Mouse (Mus musculus) heart, adult 2 months (tissue): ENCODE data around the gene Myh3. TPM values are rescaled to one million over a fixed set of nuclear protein-coding genes. Genes with fewer than 3 reads are reported as not detected.
A peak's percentile ranks its signal among the peaks of the same experiment; 100 is the strongest.
"Not testable (repeated sequence)": the region's sequence is repeated elsewhere in the genome, so short reads cannot be mapped to it uniquely, and the experiment has no call there.

Experiments used
- DNase-seq, 2 experiments: peaks; one replicate each; pipeline ENCODE4 v3.0.0; 2021
- H3K27ac ChIP-seq: fragments of 200-600 bp; 2 replicates; pipeline ENCODE4 v1.8.1; 2022
- H3K27me3 ChIP-seq: fragments of 200-500 bp; 2 replicates; pipeline ENCODE4 v1.6.1; 2012; ENCODE audit warnings: mild to moderate bottlenecking, low read length, inconsistent platforms, mixed read lengths; ENCODE audit not compliant: control insufficient read depth, insufficient read depth
- H3K36me3 ChIP-seq: fragments of 200-500 bp; 2 replicates; pipeline ENCODE4 v1.6.1; 2012; ENCODE audit warnings: low read length, inconsistent platforms; ENCODE audit not compliant: control insufficient read depth, insufficient read depth
- H3K4me1 ChIP-seq: fragments of 200-500 bp; 2 replicates; pipeline ENCODE4 v1.6.1; 2011; ENCODE audit warnings: low read length; ENCODE audit not compliant: control insufficient read depth, insufficient read depth
- H3K4me3 ChIP-seq: fragments of 200-600 bp; 2 replicates; pipeline ENCODE4 v1.8.1; 2022
- H3K79me2 ChIP-seq: fragments of 200-500 bp; replicated peaks from 2 replicates; pipeline ENCODE4 v1.6.1; 2012; ENCODE audit warnings: mild to moderate bottlenecking, inconsistent platforms, low read length, moderate library complexity, mixed read lengths; ENCODE audit not compliant: control insufficient read depth, insufficient read depth
- H3K9ac ChIP-seq: fragments of 200-500 bp; 2 replicates; pipeline ENCODE4 v1.6.1; 2012; ENCODE audit warnings: low read depth, mild to moderate bottlenecking, control low read depth, inconsistent platforms, low read length, mixed read lengths
- CTCF ChIP-seq: fragments of 200-600 bp; IDR thresholded peaks from 2 replicates; pipeline ENCODE4 v1.8.1; 2022; ENCODE audit warnings: antibody characterized with exemption, mild to moderate bottlenecking, moderate library complexity
- EP300 ChIP-seq: fragments of 200-500 bp; IDR thresholded peaks from 2 replicates; pipeline ENCODE4 v1.6.1; 2011; ENCODE audit warnings: low read depth, low read length, control low read depth; ENCODE audit not compliant: insufficient read depth
- POLR2A ChIP-seq: fragments of 200-500 bp; IDR thresholded peaks from 2 replicates; pipeline ENCODE4 v1.6.1; 2011; ENCODE audit warnings: mild to moderate bottlenecking, low read depth, low read length, control low read depth; ENCODE audit not compliant: insufficient read depth
- WGBS: fragments of 180-500 bp; shearing (Covaris S2); methylation state at CpG from one replicate; pipeline ENCODE4 v1.1.7; 2018; 5-methylcytosine and 5-hydroxymethylcytosine counted together
- intact Hi-C: fragments of 180-260 bp; cut with DNase I; formaldehyde crosslinking; loops from one replicate; pipeline ENCODE4 v1.15.1; 2025
- polyA plus RNA-seq: library from polyadenylated mRNA; depleted of rRNA; stranded (reverse); fragments of >200 nt; gene quantifications from 2 replicates; pipeline ENCODE4 v1.2.3, GENCODE M21; 2012
- total RNA-seq, 2 experiments: library from RNA; stranded (reverse); gene quantifications; 2 replicates each; pipeline ENCODE4 v1.2.3; 2021

Gene Myh3
- total and polyA plus RNA-seq, 3 experiments = not detected

DNA sequence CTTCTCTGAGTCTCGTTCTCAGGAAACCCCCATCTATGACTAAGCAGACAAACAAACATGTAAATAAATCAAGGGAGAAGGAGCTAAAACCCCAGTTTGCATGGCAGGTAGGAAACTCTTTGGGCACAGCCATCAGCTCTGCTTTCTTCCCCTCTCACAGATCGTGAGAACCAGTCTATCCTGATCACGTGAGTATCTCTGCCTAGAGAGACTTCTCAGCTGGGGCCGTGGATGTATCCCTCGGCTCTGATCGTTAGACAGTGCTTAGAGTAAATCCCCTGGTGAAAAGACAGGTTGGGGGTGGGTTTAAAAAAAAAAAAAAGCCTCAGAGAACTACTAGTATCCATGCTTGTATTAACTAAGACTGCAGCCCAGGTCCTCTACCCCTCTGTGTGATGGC is 5.1 kb downstream of the Myh3 start:
- TF ChIP-seq POLR2A (no peak), CTCF (no peak), EP300 (no peak)
- intact Hi-C loops = no loop called here
- Histone ChIP-seq H3K79me2 (no peaks in the 10 kb centered on the region), H3K4me1 (no peaks in the 10 kb centered on the region; the same call in 1 of the 2 replicates), H3K4me3 (no peak overlapping the region), H3K27ac (no peak overlapping the region), H3K36me3 (no peaks in the 10 kb centered on the region), H3K27me3 (peaks cover 3% of the 10 kb centered on the region; the same call in 1 of the 2 replicates), H3K9ac (no peak overlapping the region)
- WGBS = 70% methylated on average over 6 of the region's 6 CpGs
- DNase-seq = no peak

DNA sequence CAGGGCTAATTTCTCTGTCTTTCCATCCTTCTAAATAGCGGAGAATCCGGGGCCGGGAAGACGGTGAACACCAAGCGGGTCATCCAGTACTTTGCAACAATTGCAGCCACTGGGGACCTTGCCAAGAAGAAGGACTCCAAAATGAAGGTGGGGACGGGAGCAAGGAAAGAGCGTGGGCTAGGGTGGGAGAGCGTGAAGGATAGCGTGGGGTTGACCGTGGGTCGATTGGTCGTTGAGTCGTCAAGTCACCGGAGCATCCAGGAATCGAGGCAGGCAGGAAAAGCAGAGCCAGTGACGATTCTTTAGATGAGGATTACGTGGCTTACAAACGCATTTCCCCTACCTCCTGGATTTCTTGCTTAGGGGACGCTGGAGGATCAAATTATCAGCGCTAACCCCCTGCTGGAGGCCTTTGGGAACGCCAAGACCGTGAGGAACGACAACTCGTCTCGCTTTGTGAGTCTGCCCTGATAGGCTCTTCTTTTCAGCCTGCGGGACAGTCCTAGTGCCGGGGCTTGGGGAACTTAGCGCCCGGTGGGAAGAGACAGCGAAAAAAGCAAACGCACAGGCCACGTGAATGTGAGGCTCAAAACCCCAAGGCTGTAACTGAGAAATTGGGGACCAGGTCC is 5.7 kb downstream of the Myh3 start:
- WGBS = 40% methylated on average over 32 of the region's 32 CpGs
- intact Hi-C loops = loop anchor here (2.0 kb wide), 1 partner anchor 31 kb away; the partner anchor contains the start of genes Adprm and Sco1
- Histone ChIP-seq H3K9ac (no peak overlapping the region), H3K79me2 (no peaks in the 10 kb centered on the region), H3K36me3 (no peaks in the 10 kb centered on the region), H3K4me3 (no peak overlapping the region), H3K4me1 (no peaks in the 10 kb centered on the region; the same call in 1 of the 2 replicates), H3K27ac (no peak overlapping the region), H3K27me3 (peaks cover 3% of the 10 kb centered on the region; the same call in 1 of the 2 replicates)
- DNase-seq = no peak
- TF ChIP-seq POLR2A = no peak
- no peak for TF ChIP-seq EP300
- TF ChIP-seq CTCF = no peak

DNA sequence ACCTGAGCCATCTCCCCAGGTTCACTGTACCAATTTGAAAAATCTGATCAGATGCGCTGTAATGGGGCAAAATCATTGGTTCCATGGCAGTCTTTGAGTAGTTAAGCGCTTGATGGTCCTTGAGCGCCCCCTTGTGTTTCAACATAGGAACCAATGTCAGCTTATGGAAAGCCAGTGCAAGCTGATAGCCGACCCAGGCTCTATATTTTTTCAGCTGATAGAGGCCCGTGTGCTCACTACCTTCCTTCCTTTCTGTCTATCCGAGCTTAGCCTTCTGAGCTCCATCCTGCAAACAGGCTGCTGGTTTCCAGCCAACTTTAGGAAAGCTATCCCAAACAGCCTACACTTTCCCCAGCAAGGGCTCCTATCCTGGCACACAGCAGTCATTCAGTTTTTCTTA is 7.4 kb downstream of the Myh3 start:
- H3K27me3 ChIP-seq = peaks cover 3% of the 10 kb centered on the region; the same call in 1 of the 2 replicates
- no peaks in the 10 kb centered on the region for H3K4me1 ChIP-seq
- no peaks in the 10 kb centered on the region for H3K36me3 ChIP-seq
- no peak overlapping the region for H3K9ac ChIP-seq
- no peak for TF ChIP-seq EP300
- TF ChIP-seq CTCF = peak; percentile 91
- no peaks in the 10 kb centered on the region for H3K79me2 ChIP-seq
- DNase-seq = peak; percentile 51 to 57
- intact Hi-C loops = loop anchor here (1.0 to 2.0 kb wide), 2 partner anchors 33 to 61 kb away; partner anchors contain the start of genes Adprm and Sco1
- 2% methylated on average over 6 of the region's 6 CpGs for WGBS
- H3K4me3 ChIP-seq = no peak overlapping the region
- H3K27ac ChIP-seq = no peak overlapping the region

GRCm38 (mm10) chr11:67086467-67087164 is 8.5 kb downstream of the Myh3 start:
- Histone ChIP-seq H3K27ac (no peak overlapping the region), H3K79me2 (no peaks in the 10 kb centered on the region), H3K9ac (no peak overlapping the region), H3K27me3 (peaks cover 3% of the 10 kb centered on the region; the same call in 1 of the 2 replicates), H3K4me3 (no peak overlapping the region), H3K4me1 (no peaks in the 10 kb centered on the region), H3K36me3 (no peaks in the 10 kb centered on the region)
- TF ChIP-seq EP300 = no peak
- TF ChIP-seq POLR2A = no peak
- no peak for TF ChIP-seq CTCF
- intact Hi-C loops = no loop called here
- no peak for DNase-seq
- WGBS = 51% methylated on average over 9 of the region's 9 CpGs

GRCm38 (mm10) chr11:67087225-67087624 is 9.1 kb downstream of the Myh3 start:
- DNase-seq = no peak
- no peak overlapping the region for H3K9ac ChIP-seq
- no peak for TF ChIP-seq EP300
- no peak for TF ChIP-seq CTCF
- no peak for TF ChIP-seq POLR2A
- no peaks in the 10 kb centered on the region for H3K36me3 ChIP-seq
- H3K79me2 ChIP-seq = no peaks in the 10 kb centered on the region
- H3K27me3 ChIP-seq = peaks cover 3% of the 10 kb centered on the region; the same call in 1 of the 2 replicates
- intact Hi-C loops = no loop called here
- WGBS = 82% methylated on average over 12 of the region's 12 CpGs
- no peak overlapping the region for H3K4me3 ChIP-seq
- no peaks in the 10 kb centered on the region for H3K4me1 ChIP-seq
- H3K27ac ChIP-seq = no peak overlapping the region

DNA sequence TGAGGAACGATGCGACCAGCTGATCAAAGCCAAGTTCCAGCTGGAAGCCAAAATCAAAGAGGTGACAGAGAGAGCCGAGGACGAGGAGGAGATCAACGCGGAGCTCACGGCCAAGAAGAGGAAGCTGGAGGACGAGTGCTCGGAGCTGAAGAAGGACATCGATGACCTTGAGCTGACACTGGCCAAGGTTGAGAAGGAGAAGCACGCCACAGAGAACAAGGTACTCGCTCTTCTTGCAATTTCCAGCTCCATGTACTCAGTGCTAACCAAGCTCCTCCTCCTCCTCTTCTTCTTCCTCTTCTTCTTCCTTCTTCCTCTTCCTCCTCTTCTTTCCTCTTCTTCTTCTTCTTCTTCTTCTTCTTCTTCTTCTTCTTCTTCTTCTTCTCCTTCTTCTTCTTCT is 14.3 kb downstream of the Myh3 start:
- 78% methylated on average over 12 of the region's 12 CpGs for WGBS
- H3K4me3 ChIP-seq, H3K9ac ChIP-seq, DNase-seq, H3K27ac ChIP-seq, H3K4me1 ChIP-seq, H3K36me3 ChIP-seq, intact Hi-C loops, H3K79me2 ChIP-seq, H3K27me3 ChIP-seq: not testable (repeated sequence)
